Mouse (Mus musculus): Measurements from ENCODE around the gene Lrriq4. TPM values are rescaled to one million over a fixed set of nuclear protein-coding genes. Genes with fewer than 3 reads are reported as not detected.

Gene Lrriq4
- not detected in 2 replicates for polyA plus RNA-seq (2012; ENCODE audit: low replicate concordance)

DNA sequence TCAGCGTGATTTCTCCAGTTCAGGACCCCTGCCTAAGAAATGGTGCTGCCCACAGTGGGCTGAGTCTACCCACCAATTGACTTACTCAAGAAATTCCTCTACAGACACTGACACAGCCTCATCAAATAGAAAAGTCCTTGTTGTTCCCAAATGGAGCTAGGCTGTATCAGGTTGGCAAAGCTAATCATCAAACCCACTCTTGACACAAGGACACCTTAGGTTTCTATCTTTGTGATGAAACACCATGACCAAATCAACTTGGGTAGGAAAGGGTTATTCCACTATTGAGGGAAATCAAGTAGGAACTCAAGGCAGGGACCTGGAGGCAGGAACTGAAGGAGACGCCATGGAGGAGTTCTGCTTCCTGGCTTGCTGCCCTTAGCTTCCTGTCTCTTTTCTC lies at the start of gene Lrriq4:
Gene Lrriq4, plus strand, starts transcription at position 301 of the 400 bp plus-strand sequence.

DNA sequence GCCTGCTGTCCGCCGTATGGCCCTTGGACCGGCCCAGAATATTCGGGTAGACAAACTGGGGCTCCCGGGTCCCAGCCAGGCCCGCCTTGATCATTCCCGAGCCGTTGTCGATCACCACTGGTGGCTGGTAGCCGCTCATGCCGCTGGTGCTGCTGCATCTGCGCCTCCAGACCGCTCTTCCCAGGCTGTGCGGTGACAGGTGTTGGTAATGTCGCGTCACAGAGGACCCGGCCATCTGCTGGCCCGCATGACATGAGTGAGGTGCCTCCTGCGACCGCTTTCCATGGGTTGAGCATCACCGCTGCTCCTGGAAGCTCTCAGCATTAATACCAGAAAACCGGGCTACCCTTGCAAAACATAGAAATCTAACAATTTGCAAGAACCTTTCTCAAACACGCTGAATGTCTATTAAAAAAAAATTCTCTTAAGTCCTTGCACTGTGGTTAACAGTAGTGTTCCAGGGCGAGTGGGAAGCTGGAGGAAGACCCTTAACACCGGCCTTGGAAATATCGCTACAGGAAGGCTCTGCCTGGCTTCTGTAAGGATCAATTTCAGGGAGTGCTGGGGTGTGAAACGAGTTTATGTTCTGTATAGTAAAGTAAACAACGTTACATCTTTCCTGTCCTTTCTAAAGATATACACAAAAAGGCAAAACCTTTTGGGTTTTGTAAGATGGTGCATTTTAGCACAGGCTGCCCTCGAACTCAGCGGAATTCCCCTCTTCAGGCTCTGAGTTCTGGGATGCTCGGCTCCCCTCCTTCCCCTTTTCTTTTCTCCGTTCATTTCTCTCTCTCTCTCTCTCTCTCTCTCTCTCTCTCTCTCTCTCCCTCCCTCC lies 44.4 kb upstream of the Lrriq4 start, which contains the start of gene Actrt3:
Gene Actrt3, minus strand, starts transcription at position 229 of the 835 bp plus-strand sequence.

DNA sequence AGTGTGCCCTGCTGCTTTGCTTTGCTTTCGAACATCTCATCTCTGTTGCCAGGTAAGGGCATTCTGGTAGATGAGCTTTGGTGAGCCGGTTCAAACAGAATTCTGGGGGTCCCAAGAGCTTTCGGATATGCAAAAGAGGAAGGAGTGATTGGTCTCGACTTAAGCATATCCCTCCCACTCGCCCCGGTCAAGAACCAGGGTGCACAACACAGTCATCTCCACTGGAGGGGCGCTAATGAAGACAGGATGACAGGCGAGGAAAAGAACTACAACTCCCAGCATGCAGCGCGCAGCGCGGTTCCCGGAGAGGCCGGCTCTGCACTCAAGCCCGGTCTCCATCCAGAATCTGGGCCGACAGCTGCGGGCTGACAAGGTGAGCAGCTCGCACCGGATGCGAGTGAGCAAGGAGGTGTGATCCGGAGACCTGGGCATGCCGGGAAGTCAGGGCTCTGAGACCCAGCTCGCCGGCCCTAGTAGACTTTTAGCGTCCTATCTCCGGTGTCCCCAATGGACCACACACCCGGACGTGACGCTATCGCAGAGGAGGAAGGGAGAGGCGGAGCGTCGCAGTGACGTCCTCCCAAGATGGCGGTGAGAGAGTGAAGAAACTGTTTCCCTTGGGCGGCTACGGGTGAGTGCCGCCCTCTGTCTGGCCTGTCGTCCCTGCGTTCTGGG lies 42.1 kb upstream of the Lrriq4 start, which contains the start of gene Mynn:
Gene Mynn, plus strand, starts transcription at position 1 of the 675 bp plus-strand sequence.

DNA sequence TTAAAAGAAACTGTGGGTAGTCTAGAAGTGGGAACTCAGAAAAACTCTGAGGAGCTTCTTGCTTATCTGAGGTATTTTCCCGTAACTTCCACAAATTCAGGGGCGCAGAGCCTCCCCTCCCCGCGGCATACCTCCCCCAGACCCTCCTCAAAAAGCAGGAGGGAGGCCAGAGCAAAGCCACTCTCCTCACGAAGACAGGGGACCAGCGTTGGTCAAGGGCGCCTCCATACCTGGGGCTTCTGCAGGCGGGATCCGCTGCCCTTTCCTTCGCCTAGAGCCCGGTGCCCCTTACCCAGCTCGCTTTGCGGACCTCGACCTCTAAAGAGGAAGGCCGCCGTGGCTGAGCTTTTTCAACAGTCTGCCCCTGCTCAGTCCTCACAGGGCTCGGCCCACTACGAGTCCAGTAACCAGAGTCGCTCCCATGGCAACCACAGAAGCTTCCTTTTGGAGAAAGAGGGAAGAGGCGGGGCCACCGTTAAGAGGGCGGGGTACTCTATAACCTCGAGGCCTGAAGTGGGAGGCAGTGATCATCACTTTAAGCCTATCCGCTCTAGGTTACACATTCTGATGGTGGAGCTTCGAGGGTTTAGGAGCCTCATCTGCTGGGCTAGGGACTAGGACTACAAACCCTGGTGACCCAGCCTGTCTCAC lies 3.3 kb downstream of the Lrriq4 start, which contains the start of gene Lrrc34:
Gene Lrrc34, minus strand, starts transcription at position 430 of the 651 bp plus-strand sequence.

DNA sequence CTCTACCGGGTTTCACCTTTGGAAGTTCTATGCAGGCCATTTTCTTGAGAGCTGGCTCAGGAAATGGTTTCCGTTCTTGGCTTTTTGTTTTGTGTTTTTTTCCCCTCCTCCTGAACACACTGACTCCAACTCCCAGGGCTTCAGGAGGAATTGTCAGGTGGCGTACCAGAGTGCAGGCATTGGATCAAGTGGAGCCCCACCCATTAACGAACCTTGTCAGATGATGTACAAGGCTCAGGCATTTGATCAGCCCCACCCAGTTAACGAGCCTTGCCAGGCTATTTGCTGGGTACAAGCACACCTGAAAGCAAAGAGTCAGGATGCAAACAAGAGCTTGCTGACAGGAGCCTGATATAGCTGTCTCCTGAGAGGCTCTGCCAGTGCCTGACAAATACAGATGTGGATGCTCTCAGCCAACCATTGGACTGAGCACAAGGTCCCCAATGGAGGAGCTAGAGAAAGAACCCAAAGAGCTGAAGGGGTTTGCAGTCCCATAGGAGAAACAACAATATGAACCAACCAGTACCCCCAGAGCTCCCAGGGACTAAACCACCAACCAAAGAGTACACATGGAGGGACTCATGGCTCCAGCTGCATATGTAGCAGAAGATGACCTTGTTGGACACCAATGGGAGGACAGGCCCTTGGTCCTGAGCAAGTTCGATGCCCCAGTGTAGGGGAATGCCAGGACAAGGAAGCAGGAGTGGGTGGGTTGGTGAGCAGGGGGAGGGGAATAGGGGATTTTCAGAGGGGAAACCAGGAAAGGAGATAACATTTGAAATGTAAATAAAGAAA lies 55.6 kb downstream of the Lrriq4 start, which contains the start of gene Lrrc31:
Gene Lrrc31, minus strand, starts transcription at position 133 of the 795 bp plus-strand sequence.

Other genes starting within 250 kb of the Lrriq4 start
- 0.06 TPM in 1 of 2 replicates, not detected in the other for gene Mecom, start 96.5 kb upstream of the Lrriq4 start, polyA plus RNA-seq (2012; ENCODE audit: low replicate concordance)
- not detected in 2 replicates for gene Actrt3, start 44.6 kb upstream of the Lrriq4 start, polyA plus RNA-seq (2012; ENCODE audit: low replicate concordance)
- 0.17 and 1.4 TPM in 2 replicates for gene Mynn, start 42.4 kb upstream of the Lrriq4 start, polyA plus RNA-seq (2012; ENCODE audit: low replicate concordance)
- not detected in 2 replicates for gene Lrrc34, start 3.4 kb downstream of the Lrriq4 start, polyA plus RNA-seq (2012; ENCODE audit: low replicate concordance)
- not detected in 2 replicates for gene Lrrc31, start 55.3 kb downstream of the Lrriq4 start, polyA plus RNA-seq (2012; ENCODE audit: low replicate concordance)
- gene Samd7, start 101.8 kb downstream of the Lrriq4 start, polyA plus RNA-seq (2012; ENCODE audit: low replicate concordance), result not detected in 2 replicates
- gene Sec62, start 148.4 kb downstream of the Lrriq4 start, polyA plus RNA-seq (2012; ENCODE audit: low replicate concordance), result 10.2 and 10.4 TPM in 2 replicates
- 0.08 TPM in 1 of 2 replicates, not detected in the other for gene Gpr160, start 211.4 kb downstream of the Lrriq4 start, polyA plus RNA-seq (2012; ENCODE audit: low replicate concordance)